Comparison of ENCODE assay signal across 8 mouse cellular contexts in the genomic region with DNA sequence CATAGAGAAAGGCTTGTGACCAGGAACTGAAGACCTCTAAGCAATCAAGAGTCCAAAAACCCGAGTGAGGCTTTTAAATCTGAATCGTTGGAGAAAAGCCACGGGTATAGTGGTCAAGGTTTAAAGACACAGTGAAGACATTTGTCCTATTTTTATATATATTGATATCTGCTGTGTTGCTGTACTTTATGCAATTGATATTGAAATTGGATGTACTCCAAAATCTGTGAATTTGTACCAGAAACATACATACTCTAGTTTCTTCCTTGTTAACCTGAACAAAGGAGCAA. TPM values are rescaled to one million over a fixed set of nuclear protein-coding genes. Genes with fewer than 3 reads are reported as not detected.
A peak's percentile ranks its signal among the peaks of the same experiment; 100 is the strongest.
DNase-seq lines count a peak whose midpoint lies in the region; ATAC-seq and TF ChIP-seq lines count a peak whose summit lies in the region.

No protein-coding gene starts in this region.

- no peaks in the 10 kb centered on the region for H3K27me3 ChIP-seq in kidney, embryonic 14.5 days (ENCODE audit: control insufficient read depth, insufficient read depth, low read length)
- no peaks in the 10 kb centered on the region for H3K27me3 ChIP-seq in hindbrain, embryonic 13.5 days
- no peaks in the 10 kb centered on the region for H3K27me3 ChIP-seq in midbrain, embryonic 13.5 days

- 2% methylated on average over 3 of the region's 3 CpGs for WGBS in kidney, embryonic 14.5 days
- WGBS in hindbrain, embryonic 13.5 days, result 11% methylated on average over 3 of the region's 3 CpGs
- WGBS in midbrain, embryonic 13.5 days, result 8% methylated on average over 3 of the region's 3 CpGs

- H3K9me3 ChIP-seq in kidney, embryonic 14.5 days (ENCODE audit: control insufficient read depth, low read length), result no peaks in the 10 kb centered on the region
- H3K9me3 ChIP-seq in hindbrain, embryonic 13.5 days, result no peaks in the 10 kb centered on the region
- no peaks in the 10 kb centered on the region for H3K9me3 ChIP-seq in midbrain, embryonic 13.5 days

- peak overlapping the region; percentile 68; the same call in 1 of the 2 replicates for H3K9ac ChIP-seq in kidney, embryonic 14.5 days (ENCODE audit: low read depth, low read length)
- H3K9ac ChIP-seq in hindbrain, embryonic 13.5 days, result peak overlapping the region; percentile 83
- peak overlapping the region; percentile 84 for H3K9ac ChIP-seq in midbrain, embryonic 13.5 days (replicated peaks)

- peak overlapping the region; percentile 51 for H3K4me2 ChIP-seq in kidney, embryonic 14.5 days (replicated peaks; ENCODE audit: low read depth, low read length)
- peak overlapping the region; percentile 66 for H3K4me2 ChIP-seq in hindbrain, embryonic 13.5 days
- H3K4me2 ChIP-seq in midbrain, embryonic 13.5 days (replicated peaks), result peak overlapping the region; percentile 74

- H3K4me1 ChIP-seq in kidney, embryonic 14.5 days (ENCODE audit: control insufficient read depth, insufficient read depth, low read length), result peaks cover 9% of the 10 kb centered on the region; the same call in 1 of the 2 replicates
- peaks cover 14% of the 10 kb centered on the region for H3K4me1 ChIP-seq in bone marrow macrophage, adult 2 months (ENCODE audit: control insufficient read depth, insufficient read depth, low read length)
- peaks cover 20% of the 10 kb centered on the region for H3K4me1 ChIP-seq in hindbrain, embryonic 13.5 days (replicated peaks)
- H3K4me1 ChIP-seq in midbrain, embryonic 13.5 days (replicated peaks), result peaks cover 23% of the 10 kb centered on the region

- no peak for TF ChIP-seq POLR2A in bone marrow macrophage, adult 2 months (IDR thresholded peaks at IDR 0.05; ENCODE audit: borderline replicate concordance, low read depth, low read length)

- H3K27ac ChIP-seq in kidney, embryonic 14.5 days (ENCODE audit: low read depth, low read length), result no peak overlapping the region
- H3K27ac ChIP-seq in bone marrow macrophage, adult 2 months (ENCODE audit: insufficient read depth, low read depth, low read length), result no peak overlapping the region
- peak overlapping the region; percentile 88 for H3K27ac ChIP-seq in hindbrain, embryonic 13.5 days
- peak overlapping the region; percentile 83 for H3K27ac ChIP-seq in midbrain, embryonic 13.5 days

- no peaks in the 10 kb centered on the region for H3K36me3 ChIP-seq in kidney, embryonic 14.5 days (ENCODE audit: control insufficient read depth, insufficient read depth, low read length)
- no peaks in the 10 kb centered on the region for H3K36me3 ChIP-seq in hindbrain, embryonic 13.5 days
- H3K36me3 ChIP-seq in midbrain, embryonic 13.5 days, result peaks cover 3% of the 10 kb centered on the region

- H3K4me3 ChIP-seq in kidney, embryonic 14.5 days (ENCODE audit: low read length), result peak overlapping the region; percentile 83
- peak overlapping the region; percentile 82 for H3K4me3 ChIP-seq in bone marrow macrophage, adult 2 months (ENCODE audit: insufficient read depth, low read length)
- H3K4me3 ChIP-seq in hindbrain, embryonic 13.5 days, result peak overlapping the region; percentile 83
- peak overlapping the region; percentile 81 for H3K4me3 ChIP-seq in midbrain, embryonic 13.5 days (replicated peaks)

- no peak for TF ChIP-seq CTCF in bone marrow macrophage, adult 2 months (IDR thresholded peaks at IDR 0.05; ENCODE audit: low read depth, low read length)

- ATAC-seq in kidney, embryonic 14.5 days (ENCODE audit: low FRiP score, low TSS enrichment), result no peak
- ATAC-seq in hindbrain, embryonic 13.5 days (ENCODE audit: low FRiP score), result no peak
- ATAC-seq in midbrain, embryonic 13.5 days, result no peak

- DNase-seq in kidney, postnatal 25 days, result no peak
- no peak for DNase-seq in thymus, postnatal 25 days
- no peak for DNase-seq in embryo, embryonic 10 days (ENCODE audit: low spot score)
- no peak for DNase-seq in cerebellum, postnatal 25 days

RNA-seq across cellular contexts. Expression of a gene that starts 0.8 kb away (rescaled TPM):
- polyA plus RNA-seq in kidney, embryonic 14.5 days (2014; fragmentation: Nextera tagmentation; extraction: Ambion mirVana), result 37.8 and 58.4 TPM in 2 replicates
- 84.2 and 90.0 TPM in 2 replicates for polyA plus RNA-seq in bone marrow macrophage, adult 2 months (2012; ENCODE audit: insufficient read depth, insufficient read length, missing spikeins)
- 63.0 and 64.3 TPM in 2 replicates for polyA plus RNA-seq in hindbrain, embryonic 13.5 days (2015; fragmentation: Nextera tagmentation; extraction: Ambion mirVana)
- 61.2 and 63.4 TPM in 2 replicates for polyA plus RNA-seq in midbrain, embryonic 13.5 days (2015; fragmentation: Nextera tagmentation; extraction: Ambion mirVana)

RNA-seq across cellular contexts. Expression of a gene that starts 0.9 kb away (rescaled TPM):
- 0.09 and 0.38 TPM in 2 replicates for polyA plus RNA-seq in kidney, embryonic 14.5 days (2014; fragmentation: Nextera tagmentation; extraction: Ambion mirVana)
- 0.80 and 1.0 TPM in 2 replicates for polyA plus RNA-seq in bone marrow macrophage, adult 2 months (2012; ENCODE audit: insufficient read depth, insufficient read length, missing spikeins)
- polyA plus RNA-seq in hindbrain, embryonic 13.5 days (2015; fragmentation: Nextera tagmentation; extraction: Ambion mirVana), result 0.55 and 0.58 TPM in 2 replicates
- 0.42 and 0.44 TPM in 2 replicates for polyA plus RNA-seq in midbrain, embryonic 13.5 days (2015; fragmentation: Nextera tagmentation; extraction: Ambion mirVana)

Comparison
In these comparisons a context has a peak if more than half of its experiments do, and no peak if none do; other contexts are left out.
1. H3K27ac ChIP-seq: peak in hindbrain, embryonic 13.5 days (single experiment) and midbrain, embryonic 13.5 days (single experiment); none in kidney, embryonic 14.5 days (single experiment) and bone marrow macrophage, adult 2 months (single experiment).
2. Peak in every context shown above with its lines, with median percentiles within 50 percentile points of each other: H3K4me2 ChIP-seq, H3K4me3 ChIP-seq and H3K9ac ChIP-seq.